19 mouse cellular contexts compared by ENCODE assay signal in genomic region chr13:94011996-94012575, GRCm38 (mm10). TPM values are rescaled to one million over a fixed set of nuclear protein-coding genes. Genes with fewer than 3 reads are reported as not detected.
DNase-seq lines count a peak whose midpoint lies in the region; ATAC-seq lines count a peak whose summit lies in the region.
"Had no signal": no experiment of that assay in that cellular context is flagged by ENCODE, and none has a peak within 500 bp of the region (broad histone marks: within the 10 kb centered on the region; RNA-seq: fewer than 3 reads in every experiment).

No protein-coding gene starts in this region.

- no peaks in the 10 kb centered on the region for H3K36me3 ChIP-seq in limb, embryonic 13.5 days
- no peaks in the 10 kb centered on the region for H3K36me3 ChIP-seq in limb, embryonic 10.5 days
- H3K36me3 ChIP-seq: intestine, embryonic 15.5 days; kidney, embryonic 15.5 days; liver, embryonic 15.5 days; neural tube, embryonic 13.5 days had no signal

- no peaks in the 10 kb centered on the region for H3K27me3 ChIP-seq in limb, embryonic 13.5 days
- no peaks in the 10 kb centered on the region for H3K27me3 ChIP-seq in limb, embryonic 10.5 days (ENCODE audit: low read depth, poor library complexity, severe bottlenecking)
- H3K27me3 ChIP-seq: intestine, embryonic 15.5 days; kidney, embryonic 15.5 days; liver, embryonic 15.5 days; neural tube, embryonic 13.5 days had no signal

- H3K9me3 ChIP-seq in limb, embryonic 13.5 days = no peaks in the 10 kb centered on the region
- H3K9me3 ChIP-seq in limb, embryonic 10.5 days (replicated peaks) = no peaks in the 10 kb centered on the region
- H3K9me3 ChIP-seq: intestine, embryonic 15.5 days; kidney, embryonic 15.5 days; liver, embryonic 15.5 days; neural tube, embryonic 13.5 days had no signal

- H3K4me1 ChIP-seq in limb, embryonic 13.5 days = peaks cover 11% of the 10 kb centered on the region
- H3K4me1 ChIP-seq in limb, embryonic 10.5 days = peaks cover 17% of the 10 kb centered on the region
- H3K4me1 ChIP-seq: intestine, embryonic 15.5 days; liver, embryonic 15.5 days; neural tube, embryonic 13.5 days had no signal

- no peak overlapping the region for H3K9ac ChIP-seq in limb, embryonic 13.5 days
- H3K9ac ChIP-seq: hindbrain, embryonic 14.5 days; intestine, embryonic 15.5 days; kidney, embryonic 15.5 days; liver, embryonic 15.5 days; neural tube, embryonic 13.5 days had no signal

- no peak for DNase-seq in limb, embryonic 10.5 days (ENCODE audit: low spot score)
- peak; percentile 89 for DNase-seq in Muller cell, postnatal 12 days (ENCODE audit: inconsistent ontology term)
- peak; percentile 50 for DNase-seq in gastrocnemius, adult 18-20 months (ENCODE audit: low spot score)
- peak; percentile 60 for DNase-seq in heart, postnatal 4 days
- no peak for DNase-seq in adrenal gland, postnatal 25 days
- DNase-seq: cerebellum, adult 9-11 months; lung, postnatal 36 days; right cerebral cortex, postnatal 25 days; thymus, postnatal 25 days had no signal

- no peak overlapping the region for H3K27ac ChIP-seq in limb, embryonic 13.5 days
- no peak overlapping the region for H3K27ac ChIP-seq in limb, embryonic 10.5 days
- H3K27ac ChIP-seq: hindbrain, embryonic 14.5 days; intestine, embryonic 15.5 days; kidney, embryonic 15.5 days; liver, embryonic 15.5 days; neural tube, embryonic 13.5 days; stomach, postnatal 0 days had no signal

- H3K4me2 ChIP-seq in limb, embryonic 13.5 days (replicated peaks) = no peak overlapping the region
- H3K4me2 ChIP-seq: hindbrain, embryonic 14.5 days; intestine, embryonic 15.5 days; kidney, embryonic 15.5 days; liver, embryonic 15.5 days; neural tube, embryonic 13.5 days had no signal

- WGBS in limb, embryonic 13.5 days = 79% methylated on average over 4 of the region's 4 CpGs
- 91% methylated on average over 4 of the region's 4 CpGs for WGBS in limb, embryonic 10.5 days

- peak; percentile 51; the same call in 1 of the 2 replicates for ATAC-seq in limb, embryonic 13.5 days (ENCODE audit: low FRiP score, low read depth)
- no peak for ATAC-seq in erythroid progenitor cell, adult 5-6 weeks (replicated peaks; ENCODE audit: low FRiP score, poor library complexity, severe bottlenecking)
- ATAC-seq: forebrain, embryonic 14.5 days; intestine, embryonic 15.5 days had no signal

- H3K4me3 ChIP-seq in limb, embryonic 13.5 days = no peak overlapping the region
- H3K4me3 ChIP-seq in limb, embryonic 10.5 days = no peak overlapping the region
- H3K4me3 ChIP-seq: intestine, embryonic 15.5 days; kidney, embryonic 15.5 days; liver, embryonic 15.5 days; neural tube, embryonic 13.5 days had no signal

RNA-seq across cellular contexts. Expression of gene Lhfpl2, which starts 45.5 kb away (rescaled TPM):
- 69.5 and 79.1 TPM in 2 replicates for polyA plus RNA-seq in limb, embryonic 13.5 days (2015; fragmentation: Nextera tagmentation; extraction: Ambion mirVana)
- 33.7 and 44.0 TPM in 2 replicates for polyA plus RNA-seq in limb, embryonic 10.5 days (2016; fragmentation: Nextera tagmentation; extraction: Ambion mirVana)
- total RNA-seq in gastrocnemius, adult 18-20 months (2021) = 1 to 10 TPM; 1.5 to 4.6 TPM
- 10 to 100 TPM; 33.9 to 42.2 TPM for total RNA-seq in heart, postnatal 4 days (2021)
- 36.0 and 38.2 TPM in 2 replicates for total RNA-seq in adrenal gland, postnatal 25 days (2021)
- 3.6 and 6.7 TPM in 2 replicates for total RNA-seq in erythroid progenitor cell, adult 5-6 weeks (2015; ENCODE audit: low replicate concordance)
- 2.6 and 7.8 TPM in 2 replicates for total RNA-seq in erythroid progenitor cell, adult 5-6 weeks (2017; ENCODE audit: low replicate concordance)
- total RNA-seq: monocyte, adult 5-6 weeks had no signal

Comparison
In these comparisons a context has a peak if more than half of its experiments do, and no peak if none do; other contexts are left out.
1. DNase-seq: peak in Muller cell, postnatal 12 days (single experiment), gastrocnemius, adult 18-20 months (single experiment) and heart, postnatal 4 days (single experiment); none in limb, embryonic 10.5 days (single experiment) and adrenal gland, postnatal 25 days (single experiment).